Mouse (Mus musculus) hindlimb bud, embryonic 11.5 days (tissue): ENCODE measurements around the gene Primpol.

ENCODE experiments used
- DNase-seq: peaks from one replicate; pipeline ENCODE4 v3.0.0-alpha.2; 2012; ENCODE audit warnings: low read depth, low spot score; ENCODE audit errors: extremely low spot score

Primpol gene

DNA sequence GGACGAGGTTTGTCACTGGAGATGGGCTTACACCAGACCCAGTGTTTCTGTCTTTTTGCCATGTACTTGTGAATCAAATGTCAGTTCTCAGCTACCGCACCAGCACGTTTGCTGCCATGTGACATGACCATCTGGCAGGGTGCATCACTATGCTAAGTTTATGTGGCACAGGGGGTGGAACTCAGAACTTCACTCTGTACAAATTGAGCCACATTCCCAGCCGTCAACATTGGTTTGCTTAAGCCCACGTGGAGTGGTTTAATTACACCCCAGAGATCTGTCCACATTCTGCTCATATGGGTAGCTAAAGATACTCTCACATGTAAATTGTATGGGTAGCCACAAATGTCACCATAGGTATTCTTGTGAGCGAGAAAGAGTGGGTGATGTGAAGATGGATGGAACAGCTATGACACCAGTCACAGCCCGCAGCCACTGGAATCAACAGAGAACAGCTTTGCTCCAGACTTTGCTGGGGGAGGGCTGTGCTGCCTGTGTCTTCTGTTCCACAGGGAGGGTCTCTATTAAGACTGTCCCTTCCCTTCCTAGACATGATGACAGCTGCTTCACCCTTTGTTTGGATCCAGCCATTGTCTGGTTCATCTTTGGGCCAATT is 50.0 kb downstream of the Primpol start:
- no peak for DNase-seq

DNA sequence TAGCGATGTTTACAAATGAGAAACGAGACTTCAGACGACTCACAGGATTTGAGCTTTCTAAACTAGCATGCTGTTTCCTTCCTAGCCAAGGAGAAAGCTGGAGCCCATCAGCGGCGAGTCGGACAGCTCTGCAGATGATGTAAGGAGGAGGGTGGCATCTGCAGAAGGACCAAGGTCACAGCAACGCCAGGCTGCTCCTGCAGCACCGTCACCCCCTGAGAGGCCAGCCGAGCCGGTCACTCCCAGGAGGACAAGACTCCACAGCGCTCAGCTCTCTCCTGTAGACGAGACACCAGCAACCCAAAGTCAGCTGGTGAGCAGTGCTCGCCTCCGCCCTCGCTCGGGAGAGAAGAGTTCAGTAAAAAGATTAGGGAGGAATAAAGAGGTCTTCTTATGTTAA is 54.7 kb downstream of the Primpol start:
- DNase-seq = no peak

DNA sequence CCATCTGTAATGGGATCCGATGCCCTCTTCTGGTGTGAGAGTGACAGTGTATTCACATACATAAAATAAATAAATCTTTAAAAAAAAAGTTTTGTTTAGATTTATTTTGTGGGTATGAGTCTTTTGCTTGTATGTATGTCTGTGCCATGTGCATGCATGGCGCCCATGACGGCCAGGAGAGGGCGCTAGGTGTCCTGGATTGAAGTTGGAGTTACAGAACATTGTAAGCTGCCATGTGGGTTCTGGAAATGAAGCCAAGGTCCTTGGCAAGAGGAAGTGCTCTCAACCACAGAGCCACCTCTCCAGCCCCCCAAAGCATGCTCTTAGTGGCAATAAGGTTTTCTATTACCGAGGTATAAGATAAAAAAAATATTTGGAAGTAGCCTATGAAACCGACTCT is 57.6 kb downstream of the Primpol start:
- no peak for DNase-seq

DNA sequence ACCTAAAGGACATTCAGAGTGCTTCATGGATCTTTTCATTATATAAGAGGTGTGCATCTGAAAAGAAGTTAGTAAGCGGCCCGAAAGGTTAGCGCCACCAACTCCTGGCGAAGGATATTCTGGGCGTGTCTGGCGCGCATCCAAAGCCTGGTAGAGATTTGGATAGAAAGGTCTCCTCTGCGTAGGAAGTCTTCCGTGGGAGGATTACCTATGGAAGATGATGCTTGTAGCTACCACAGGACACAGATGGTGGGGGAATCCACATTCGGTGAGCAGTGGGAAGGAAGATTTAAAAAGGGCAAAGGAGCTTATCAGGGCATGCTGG is 64.6 kb downstream of the Primpol start:
- no peak for DNase-seq

DNA sequence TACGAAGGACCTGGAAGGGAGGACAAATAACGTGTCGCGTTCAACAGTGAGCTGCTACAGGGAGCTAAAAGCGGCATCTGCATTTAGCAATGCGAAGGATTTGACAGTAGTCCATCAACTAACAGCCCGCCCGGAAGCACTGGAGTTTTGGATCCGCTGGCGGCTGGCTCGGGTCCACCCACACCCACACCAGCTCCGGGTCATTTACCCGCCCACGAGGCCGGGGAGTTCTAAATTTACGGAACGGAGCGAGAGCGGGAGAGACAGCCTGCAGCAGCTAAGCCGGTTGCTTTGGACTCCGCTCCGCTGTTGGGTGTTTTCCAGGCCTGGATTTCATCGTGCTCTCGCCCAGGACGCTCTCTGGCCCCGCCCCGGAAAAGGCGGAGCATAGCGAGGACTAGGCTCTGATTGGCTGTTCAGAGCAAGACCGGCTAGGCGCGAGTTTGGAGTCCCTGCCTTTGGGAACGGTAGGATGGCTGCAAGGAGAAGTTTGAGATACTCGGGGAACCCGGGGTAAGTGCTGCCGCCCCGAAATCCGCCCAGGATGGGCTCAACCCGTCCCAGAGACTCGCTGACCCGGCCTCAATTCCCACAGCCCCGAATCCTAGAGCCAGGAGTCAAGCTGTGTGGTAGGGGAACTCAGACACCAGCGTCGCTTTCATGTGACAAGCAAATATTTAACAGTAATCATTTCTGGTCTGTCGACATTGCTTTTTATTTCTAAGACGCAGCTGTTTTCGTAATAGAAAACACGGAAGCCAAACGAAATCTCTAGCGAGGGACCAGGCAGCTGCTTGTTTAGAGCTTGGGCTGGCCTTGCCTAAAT is 65.2 kb downstream of the Primpol start, which contains the start of gene Cenpu:
Cenpu (plus strand) TSS at position 414 of the 826 bp plus-strand sequence.
- peak; percentile 96 for DNase-seq

- DNase-seq = no peak
Observed at GRCm38 (mm10) chr8:46551029-46551428, 66.0 kb downstream of the Primpol start.

DNA sequence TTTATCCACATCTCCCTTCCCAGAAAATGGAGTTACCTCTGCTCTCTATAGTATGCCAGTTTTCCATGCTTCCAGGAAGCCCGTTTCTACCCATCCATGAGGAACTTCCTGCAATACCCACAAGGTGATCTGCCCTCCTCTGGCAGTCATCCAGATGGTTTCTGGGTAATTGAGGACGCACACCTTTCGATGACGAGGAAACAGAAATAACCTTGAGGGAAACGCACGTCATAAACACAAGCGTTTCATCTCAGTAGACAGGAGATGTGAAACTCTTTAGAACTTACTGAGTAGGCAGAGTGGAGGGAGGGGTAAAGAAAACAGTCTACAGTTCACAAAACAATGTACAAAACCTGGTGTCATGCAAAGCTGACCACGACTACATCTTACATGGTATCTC is 67.0 kb downstream of the Primpol start:
- DNase-seq = no peak

- peak; percentile 72 for DNase-seq
Observed at GRCm38 (mm10) chr8:46547245-46547644, 69.8 kb downstream of the Primpol start.

- DNase-seq = no peak
Observed at GRCm38 (mm10) chr8:46546431-46547176, 70.4 kb downstream of the Primpol start.

DNA sequence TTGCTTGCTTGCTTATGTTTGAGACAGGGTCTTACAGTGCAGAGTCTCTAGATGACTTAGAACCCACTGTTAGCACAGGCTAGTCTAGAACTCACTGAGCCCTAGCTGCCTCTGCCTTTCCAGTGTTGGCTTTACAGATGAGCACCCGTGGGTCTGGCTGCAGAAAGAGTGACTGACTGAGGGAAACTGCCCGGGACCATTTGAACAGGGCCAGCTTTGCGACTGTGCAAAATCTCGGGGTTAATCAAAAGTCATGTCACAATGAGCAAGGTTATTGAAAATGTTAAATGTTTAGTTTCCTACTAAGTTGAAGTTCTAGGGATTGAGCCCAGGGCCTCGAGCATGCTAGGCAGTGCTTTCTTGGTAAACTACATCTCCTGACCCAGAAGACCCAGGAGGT is 71.2 kb downstream of the Primpol start:
- no peak for DNase-seq

GRCm38 (mm10) chr8:46543662-46544061 is 73.3 kb downstream of the Primpol start:
- no peak for DNase-seq

DNA sequence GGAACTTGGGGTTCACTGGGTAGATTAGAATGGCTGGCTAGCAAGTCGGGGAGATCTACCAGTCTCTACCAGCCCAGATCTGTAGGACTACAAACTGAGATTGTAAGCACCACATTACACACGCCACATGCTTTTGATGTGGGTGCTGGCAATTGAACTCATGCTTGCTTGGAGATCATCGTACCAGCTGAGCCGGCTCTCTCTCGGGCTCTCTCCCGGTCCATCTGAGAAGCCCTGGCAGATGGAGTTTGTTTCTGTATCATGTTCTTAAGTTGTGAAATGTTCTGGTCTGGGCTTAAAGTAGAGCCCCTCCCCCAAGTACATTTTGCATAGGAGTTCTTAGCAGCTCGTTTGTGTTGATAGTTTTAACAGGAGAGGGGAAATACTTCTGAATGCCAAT is 73.8 kb downstream of the Primpol start:
- no peak for DNase-seq

GRCm38 (mm10) chr8:46539701-46540100 is 77.3 kb downstream of the Primpol start:
- DNase-seq = no peak

- no peak for DNase-seq
Observed at GRCm38 (mm10) chr8:46533926-46534325, 83.1 kb downstream of the Primpol start.

DNA sequence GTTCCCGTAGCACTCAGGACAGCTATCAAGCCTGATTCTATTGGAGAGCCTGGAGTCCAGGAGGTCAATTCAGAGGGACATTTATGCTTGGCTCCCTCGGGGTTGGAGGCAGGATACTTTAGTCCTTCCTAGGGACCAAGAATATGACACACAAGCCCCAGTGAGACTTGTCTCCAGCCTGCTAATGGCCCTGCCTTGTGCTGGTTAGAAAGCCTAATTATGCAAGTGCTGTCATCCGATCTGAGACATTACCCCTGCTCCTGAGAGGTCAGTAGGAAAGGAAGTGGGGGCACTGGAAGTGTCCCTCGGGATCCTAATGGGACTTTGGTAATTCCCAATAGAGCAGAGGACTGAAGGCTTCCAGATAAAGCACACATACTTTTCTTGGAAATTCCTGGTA is 86.5 kb downstream of the Primpol start:
- DNase-seq = no peak

DNA sequence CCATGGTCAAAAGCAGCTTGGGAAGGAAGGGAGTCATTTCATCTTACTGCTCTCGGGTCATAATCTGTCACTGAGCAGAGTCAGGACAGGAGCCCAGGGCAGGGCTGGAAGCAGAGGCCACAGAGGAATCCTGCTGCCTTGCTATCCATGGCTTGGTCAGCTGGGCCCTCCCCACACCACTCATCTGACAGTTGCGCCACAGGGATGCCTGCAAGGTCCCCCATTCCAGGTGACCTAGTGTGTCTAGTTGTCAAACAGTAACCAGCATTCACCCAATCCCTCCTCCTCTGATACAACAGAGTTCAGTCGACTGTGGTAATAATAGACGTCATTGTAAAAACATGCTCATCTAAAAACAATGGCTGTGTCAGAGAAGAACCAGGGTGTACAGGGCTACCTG is 87.5 kb downstream of the Primpol start:
- no peak for DNase-seq

GRCm38 (mm10) chr8:46526821-46527220 is 90.2 kb downstream of the Primpol start:
- no peak for DNase-seq

- DNase-seq = no peak
Observed at GRCm38 (mm10) chr8:46526098-46526497, 90.9 kb downstream of the Primpol start.
